Mouse (Mus musculus) cerebellum, adult 2 months (tissue): Measurements from ENCODE around the gene Psrc1. TPM values are rescaled to one million over a fixed set of nuclear protein-coding genes. Genes with fewer than 3 reads are reported as not detected.

Source experiments
- DNase-seq, 2 experiments: peaks; one replicate each; pipeline ENCODE4 v3.0.0; 2021
- H3K27ac ChIP-seq: fragments of 200-500 bp; 2 replicates; pipeline ENCODE4 v1.5.1; 2012; ENCODE audit warnings: low read length, control low read depth, inconsistent platforms; ENCODE audit not compliant: insufficient read depth
- H3K27me3 ChIP-seq: fragments of 200-500 bp; 2 replicates; pipeline ENCODE4 v1.6.1; 2012; ENCODE audit warnings: inconsistent platforms, mild to moderate bottlenecking, low read length, moderate library complexity; ENCODE audit not compliant: control insufficient read depth, insufficient read depth
- H3K4me1 ChIP-seq: fragments of 200-500 bp; 2 replicates; pipeline ENCODE4 v1.6.1; 2011; ENCODE audit warnings: low read length; ENCODE audit not compliant: control insufficient read depth, insufficient read depth
- H3K4me3 ChIP-seq: fragments of 200-500 bp; replicated peaks from 2 replicates; pipeline ENCODE3; 2011; ENCODE audit warnings: mild to moderate bottlenecking, low read depth, low read length, control low read depth; ENCODE audit not compliant: insufficient read depth
- CTCF ChIP-seq: fragments of 200-500 bp; IDR thresholded peaks from 2 replicates; pipeline ENCODE4 v1.5.1; 2011; ENCODE audit warnings: low read depth, mild to moderate bottlenecking, control low read depth, low read length, moderate library complexity, borderline replicate concordance; ENCODE audit not compliant: insufficient read depth
- POLR2A ChIP-seq: fragments of 200-500 bp; IDR thresholded peaks from 2 replicates; pipeline ENCODE4 v1.6.1; 2011; ENCODE audit warnings: low read length, control low read depth, borderline replicate concordance; ENCODE audit not compliant: insufficient read depth
- WGBS: fragments of 180-500 bp; shearing (Covaris S2); methylation state at CpG from one replicate; pipeline ENCODE4 v1.1.7; 2018; 5-methylcytosine and 5-hydroxymethylcytosine counted together
- polyA plus RNA-seq: library from polyadenylated mRNA; depleted of rRNA; stranded (reverse); fragments of >200 nt; gene quantifications from 2 replicates; pipeline ENCODE4 v1.2.3, GENCODE M21; 2012

Psrc1 gene
- polyA plus RNA-seq, 1 experiment = 0.28 TPM

DNA sequence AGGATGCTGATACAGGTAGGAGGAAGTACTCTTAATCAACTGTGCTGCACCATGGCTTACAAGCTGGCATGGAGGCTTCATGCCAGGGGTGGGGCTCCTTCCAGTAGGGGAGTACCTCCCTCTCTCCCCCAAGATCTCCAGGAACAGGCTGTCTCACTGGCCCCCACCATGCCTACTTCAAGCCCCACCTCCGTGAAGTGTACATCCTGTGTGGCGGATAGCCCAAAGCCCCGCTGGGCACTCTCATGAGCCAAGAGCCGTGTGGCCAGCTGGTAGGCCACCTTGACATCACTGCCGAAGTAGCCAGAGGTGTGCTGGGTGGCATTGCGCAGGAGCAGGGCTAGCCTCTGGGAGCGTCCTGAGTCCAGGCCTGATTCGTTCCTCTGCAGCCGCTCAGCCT is 14.6 kb downstream of the Psrc1 start:
- 49% methylated on average over 9 of the region's 9 CpGs for WGBS
- Histone ChIP-seq H3K27me3 (no peaks in the 10 kb centered on the region), H3K27ac (no peak overlapping the region), H3K4me3 (no peak overlapping the region), H3K4me1 (peaks cover 15% of the 10 kb centered on the region)
- no peak for DNase-seq
- TF ChIP-seq POLR2A = no peak
- TF ChIP-seq CTCF = no peak

DNA sequence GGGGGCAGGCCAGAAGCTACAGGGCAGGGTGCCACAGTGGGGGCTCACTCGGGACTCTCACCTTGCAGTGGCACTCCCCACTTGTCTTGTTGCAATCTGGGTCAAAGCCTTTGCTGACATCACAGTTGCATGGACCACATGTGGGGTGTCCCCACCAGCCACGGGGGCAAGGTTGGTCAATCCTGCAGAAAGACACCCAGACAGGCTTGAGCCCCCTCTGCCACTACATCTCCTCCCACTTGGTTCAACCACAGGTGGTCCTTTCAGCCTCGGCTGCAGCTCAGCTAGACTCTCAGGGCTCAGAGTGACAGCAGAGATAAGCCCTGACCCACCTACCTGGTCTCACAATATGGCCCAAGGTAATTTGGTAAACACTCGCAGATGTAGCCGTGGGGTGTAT is 16.8 kb downstream of the Psrc1 start:
- H3K4me3 ChIP-seq = no peak overlapping the region
- TF ChIP-seq CTCF (no peak), POLR2A (no peak)
- H3K27ac ChIP-seq = no peak overlapping the region
- no peaks in the 10 kb centered on the region for H3K27me3 ChIP-seq
- WGBS = 78% methylated on average over 5 of the region's 5 CpGs
- DNase-seq = peak in 1 of 2 experiments; percentile 25
- H3K4me1 ChIP-seq = peaks cover 19% of the 10 kb centered on the region

GRCm38 (mm10) chr3:108401692-108402527 is 18.3 kb downstream of the Psrc1 start:
- Histone ChIP-seq H3K4me1 (peaks cover 32% of the 10 kb centered on the region), H3K27me3 (no peaks in the 10 kb centered on the region), H3K4me3 (no peak overlapping the region), H3K27ac (peak overlapping the region; percentile 3; the same call in 1 of the 2 replicates)
- WGBS = 12% methylated on average over 22 of the region's 22 CpGs
- peak; percentile 90 for TF ChIP-seq CTCF
- TF ChIP-seq POLR2A = no peak
- peak; percentile 93 to 95 for DNase-seq

DNA sequence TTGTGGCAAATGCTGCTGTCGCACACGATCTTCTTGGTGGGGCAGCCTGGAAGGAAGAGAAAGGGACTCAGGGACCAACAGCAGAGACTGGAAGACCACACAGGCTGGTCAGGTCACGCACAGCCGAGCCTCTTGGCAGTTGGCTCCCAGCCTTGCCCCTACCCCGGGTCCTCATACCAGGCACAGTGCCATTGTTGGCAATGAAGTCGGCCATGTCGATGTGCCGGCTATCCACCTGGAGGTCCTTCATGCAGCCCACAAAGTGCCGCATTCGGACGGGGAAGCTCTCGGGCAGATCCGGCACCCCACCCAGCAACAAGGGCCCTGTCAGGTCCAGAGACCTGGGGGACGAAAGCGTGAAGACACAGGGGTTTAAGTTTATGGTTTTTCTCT is 18.9 kb downstream of the Psrc1 start:
- WGBS = 51% methylated on average over 15 of the region's 15 CpGs
- Histone ChIP-seq H3K27me3 (no peaks in the 10 kb centered on the region), H3K4me3 (no peak overlapping the region), H3K27ac (no peak overlapping the region), H3K4me1 (peaks cover 36% of the 10 kb centered on the region)
- DNase-seq = no peak
- TF ChIP-seq CTCF (no peak), POLR2A (no peak)

DNA sequence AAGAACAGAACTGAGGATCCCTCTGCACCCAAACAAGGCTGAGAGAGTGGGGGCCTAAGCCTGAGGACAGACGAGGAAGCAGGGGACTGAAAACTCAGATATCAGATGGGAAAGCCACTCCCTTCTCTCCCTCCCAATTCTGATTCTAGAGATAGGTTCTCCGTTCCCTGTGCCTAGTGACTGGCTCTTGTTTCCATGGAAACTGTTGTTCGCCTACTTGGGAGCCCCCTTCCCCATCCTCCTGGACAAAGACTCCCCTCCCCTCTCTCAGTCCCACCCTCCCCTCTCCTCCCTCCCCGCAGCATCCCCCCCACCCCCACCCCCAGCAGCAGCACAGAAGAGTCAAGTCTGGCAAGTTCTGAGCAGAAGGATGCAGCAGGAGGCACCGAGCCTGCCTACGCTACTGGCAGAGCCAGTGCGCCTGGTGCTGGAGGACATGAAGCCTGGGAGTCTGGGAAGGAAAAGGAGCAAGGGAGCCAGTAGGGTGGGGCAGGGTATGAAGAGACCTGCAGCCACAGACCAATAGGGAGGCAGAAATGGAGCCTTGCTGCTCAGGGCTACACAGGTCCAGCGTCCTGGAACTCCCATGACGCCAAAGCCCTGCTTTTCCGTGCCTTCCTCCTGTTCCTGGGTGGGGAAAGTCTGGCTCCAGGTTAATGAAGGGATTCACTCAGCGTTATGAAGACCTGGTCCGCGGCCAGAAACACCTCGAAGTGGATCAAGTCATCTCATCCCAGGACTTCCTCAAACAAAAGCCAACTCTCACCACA is 22.1 kb downstream of the Psrc1 start:
- Histone ChIP-seq H3K27me3 (no peaks in the 10 kb centered on the region), H3K4me1 (peaks cover 60% of the 10 kb centered on the region), H3K27ac (0 out of 2 replicates have a peak overlapping the region, but pooled peaks have one; percentile 4), H3K4me3 (no peak overlapping the region)
- DNase-seq = no peak
- WGBS = 13% methylated on average over 14 of the region's 14 CpGs
- TF ChIP-seq POLR2A = no peak
- no peak for TF ChIP-seq CTCF

DNA sequence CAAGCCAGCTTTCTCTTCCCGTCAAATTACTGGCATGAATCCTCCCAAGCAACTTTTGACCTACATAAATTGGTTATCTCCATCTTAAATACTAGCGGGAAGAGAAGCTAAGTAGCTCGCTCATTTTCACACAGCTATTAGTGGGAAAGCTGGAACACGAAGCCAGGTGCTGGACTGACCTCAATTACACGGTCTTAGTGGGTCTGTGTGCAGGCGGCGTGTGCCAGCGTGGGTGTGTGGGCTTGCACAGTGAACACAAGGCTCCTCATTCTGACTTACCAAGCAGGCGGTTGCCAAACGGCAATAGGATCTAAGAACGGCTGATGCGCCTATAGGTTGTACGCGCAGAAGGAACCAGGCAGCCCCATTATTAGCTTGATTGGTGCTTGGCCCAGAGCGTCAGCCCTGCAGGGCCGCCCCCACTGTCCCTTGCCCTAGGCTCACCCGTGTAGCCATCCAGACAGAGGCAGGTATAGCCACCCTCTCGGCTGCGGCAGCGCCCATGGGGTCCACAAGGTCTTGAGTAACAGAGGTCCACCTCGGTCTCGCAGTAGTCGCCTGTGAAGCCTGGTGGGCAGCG is 22.8 kb downstream of the Psrc1 start:
- H3K27me3 ChIP-seq = no peaks in the 10 kb centered on the region
- no peak for DNase-seq
- H3K4me3 ChIP-seq = no peak overlapping the region
- 46% methylated on average over 24 of the region's 24 CpGs for WGBS
- no peak overlapping the region for H3K27ac ChIP-seq
- H3K4me1 ChIP-seq = peaks cover 61% of the 10 kb centered on the region
- TF ChIP-seq CTCF (no peak), POLR2A (no peak)

- Histone ChIP-seq H3K27me3 (no peaks in the 10 kb centered on the region), H3K4me1 (peaks cover 64% of the 10 kb centered on the region), H3K4me3 (no peak overlapping the region), H3K27ac (no peak overlapping the region)
- 69% methylated on average over 8 of the region's 8 CpGs for WGBS
- TF ChIP-seq POLR2A = no peak
- no peak for TF ChIP-seq CTCF
- no peak for DNase-seq
These were observed 24.9 kb downstream of the Psrc1 start for GRCm38 (mm10) chr3:108408517-108409008.
